Mouse (Mus musculus): ENCODE data around the gene Slc29a1.

- no peak for TF ChIP-seq POLR2A (IDR thresholded peaks at IDR 0.05; ENCODE audit: borderline replicate concordance, control insufficient read depth, low read depth, low read length)
- peak; percentile 51; the same call in 1 of the 2 replicates for TF ChIP-seq CTCF (IDR thresholded peaks at IDR 0.05; ENCODE audit: control insufficient read depth, insufficient read depth, low read length)
Measured at GRCm38 (mm10) chr17:45581567-45581983, 17.8 kb downstream of the Slc29a1 start.

All from bone marrow, adult 2 months (tissue).